Mouse (Mus musculus) gastrocnemius, adult 2 months (tissue): ENCODE data around the gene Trpm6. TPM values are rescaled to one million over a fixed set of nuclear protein-coding genes. Genes with fewer than 3 reads are reported as not detected.

Experiments
- DNase-seq: peaks from one replicate; pipeline ENCODE4 v3.0.0; 2022
- H3K27ac ChIP-seq: fragments of 200-600 bp; 2 replicates; pipeline ENCODE4 v1.8.1; 2022; ENCODE audit warnings: mild to moderate bottlenecking
- H3K4me3 ChIP-seq: fragments of 200-600 bp; 2 replicates; pipeline ENCODE4 v1.8.1; 2022; ENCODE audit warnings: mild to moderate bottlenecking, moderate library complexity
- CTCF ChIP-seq: fragments of 200-600 bp; IDR thresholded peaks from 2 replicates; pipeline ENCODE4 v1.8.1; 2022; ENCODE audit warnings: antibody characterized with exemption, mild to moderate bottlenecking, moderate library complexity
- intact Hi-C: fragments of 180-260 bp; cut with DNase I; formaldehyde crosslinking; loops from one replicate; pipeline ENCODE4 v1.15.1; 2025
- total RNA-seq, 2 experiments: library from RNA; stranded (reverse); gene quantifications; 2 replicates each; pipeline ENCODE4 v1.2.3; 2021

Gene Trpm6
- total RNA-seq, 2 experiments from 2014 or later, result 0.06 TPM; not detected in 1

- DNase-seq, result no peak
- no peak for TF ChIP-seq CTCF
- intact Hi-C loops, result no loop called here
- H3K27ac ChIP-seq, result no peak overlapping the region
- H3K4me3 ChIP-seq, result no peak overlapping the region
These were observed 13.9 kb upstream of the Trpm6 start for GRCm38 (mm10) chr19:18735901-18736300.

DNA sequence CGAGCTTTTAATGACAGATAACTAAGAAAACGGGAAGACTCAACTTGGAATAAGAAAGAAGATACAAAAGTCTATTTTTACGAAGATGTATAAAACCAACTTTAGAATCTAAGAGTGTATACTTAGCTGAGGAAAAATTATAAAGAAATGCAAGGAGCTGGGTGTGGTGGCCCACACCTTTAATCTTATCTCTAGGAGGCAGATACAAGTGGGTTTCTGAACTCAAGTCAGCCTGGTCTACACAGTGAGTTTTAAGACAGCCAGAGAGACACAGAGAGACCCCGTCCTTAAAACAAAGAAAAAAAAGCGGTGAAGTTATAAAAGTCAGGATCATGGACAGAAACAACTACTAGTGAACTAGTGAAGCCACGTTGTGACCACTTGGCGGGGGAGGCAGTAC lies 10.6 kb upstream of the Trpm6 start:
- no peak for TF ChIP-seq CTCF
- intact Hi-C loops, result no loop called here
- H3K4me3 ChIP-seq, result no peak overlapping the region
- no peak for DNase-seq
- H3K27ac ChIP-seq, result no peak overlapping the region

GRCm38 (mm10) chr19:18743946-18744345 lies 5.8 kb upstream of the Trpm6 start:
- Histone ChIP-seq H3K27ac (no peak overlapping the region), H3K4me3 (no peak overlapping the region)
- intact Hi-C loops, result no loop called here
- no peak for TF ChIP-seq CTCF
- DNase-seq, result no peak

- no peak overlapping the region for H3K27ac ChIP-seq
- intact Hi-C loops, result no loop called here
- H3K4me3 ChIP-seq, result no peak overlapping the region
- TF ChIP-seq CTCF, result no peak
- no peak for DNase-seq
These were observed 3.0 kb upstream of the Trpm6 start for GRCm38 (mm10) chr19:18746576-18747340.

- TF ChIP-seq CTCF, result no peak
- no peak for DNase-seq
- intact Hi-C loops, result no loop called here
- Histone ChIP-seq H3K27ac (no peak overlapping the region), H3K4me3 (no peak overlapping the region)
These were observed 2.4 kb upstream of the Trpm6 start for GRCm38 (mm10) chr19:18747379-18747778.

DNA sequence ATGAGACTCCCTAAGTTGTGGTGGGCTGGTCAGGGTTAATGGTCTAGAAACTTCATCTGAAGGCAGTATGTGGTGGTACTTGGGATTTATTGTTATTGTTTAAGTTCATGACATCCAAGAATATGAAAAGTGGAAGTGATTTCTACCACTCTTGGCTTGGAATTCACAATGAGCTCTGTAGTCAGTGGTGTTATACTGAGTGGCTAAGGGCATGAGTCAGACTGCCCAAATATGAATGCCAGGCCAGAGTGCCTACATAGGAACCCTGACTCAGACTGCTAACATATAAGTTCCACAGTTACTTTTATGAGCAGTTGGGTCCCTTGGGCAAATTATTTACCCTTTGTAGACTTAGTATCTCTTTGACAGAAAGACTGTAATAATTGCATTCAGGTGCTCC lies 7.4 kb downstream of the Trpm6 start:
- intact Hi-C loops, result no loop called here
- Histone ChIP-seq H3K4me3 (no peak overlapping the region), H3K27ac (no peak overlapping the region)
- no peak for DNase-seq
- TF ChIP-seq CTCF, result no peak

DNA sequence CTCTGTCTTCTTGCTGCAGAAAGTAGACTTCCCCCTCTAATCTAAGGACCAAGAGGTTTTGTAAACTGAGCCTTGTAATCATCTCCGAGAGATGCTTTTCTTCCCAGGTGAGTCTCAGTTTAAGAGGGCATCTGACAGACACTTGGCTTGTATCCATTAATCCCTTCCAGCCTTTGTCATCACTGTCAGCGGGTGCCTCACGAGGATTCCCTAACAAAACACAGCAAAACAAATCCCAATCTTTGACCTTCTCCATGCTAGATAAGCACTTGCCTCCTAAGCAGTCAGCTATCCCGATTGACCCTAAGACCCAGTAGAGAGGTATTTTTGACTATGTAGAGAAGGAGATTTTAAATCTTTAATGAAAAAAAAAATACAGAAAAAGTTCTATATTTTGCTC lies 7.9 kb downstream of the Trpm6 start:
- intact Hi-C loops, result no loop called here
- no peak overlapping the region for H3K27ac ChIP-seq

GRCm38 (mm10) chr19:18758269-18758668 lies 8.5 kb downstream of the Trpm6 start:
- no peak overlapping the region for H3K27ac ChIP-seq
- DNase-seq, result no peak
- TF ChIP-seq CTCF, result no peak
- H3K4me3 ChIP-seq, result no peak overlapping the region
- intact Hi-C loops, result no loop called here

More for the DNA sequence above, 7.9 kb downstream of the Trpm6 start:
- no peak for DNase-seq
- no peak overlapping the region for H3K4me3 ChIP-seq
- no peak for TF ChIP-seq CTCF

GRCm38 (mm10) chr19:18758916-18759315 lies 9.1 kb downstream of the Trpm6 start:
- H3K27ac ChIP-seq, result no peak overlapping the region
- intact Hi-C loops, result no loop called here
- no peak overlapping the region for H3K4me3 ChIP-seq
- TF ChIP-seq CTCF, result no peak
- no peak for DNase-seq

- DNase-seq, result no peak
- H3K27ac ChIP-seq, result no peak overlapping the region
- no peak overlapping the region for H3K4me3 ChIP-seq
- TF ChIP-seq CTCF, result no peak
- intact Hi-C loops, result no loop called here
These were observed 16.6 kb downstream of the Trpm6 start for GRCm38 (mm10) chr19:18766399-18766798.

DNA sequence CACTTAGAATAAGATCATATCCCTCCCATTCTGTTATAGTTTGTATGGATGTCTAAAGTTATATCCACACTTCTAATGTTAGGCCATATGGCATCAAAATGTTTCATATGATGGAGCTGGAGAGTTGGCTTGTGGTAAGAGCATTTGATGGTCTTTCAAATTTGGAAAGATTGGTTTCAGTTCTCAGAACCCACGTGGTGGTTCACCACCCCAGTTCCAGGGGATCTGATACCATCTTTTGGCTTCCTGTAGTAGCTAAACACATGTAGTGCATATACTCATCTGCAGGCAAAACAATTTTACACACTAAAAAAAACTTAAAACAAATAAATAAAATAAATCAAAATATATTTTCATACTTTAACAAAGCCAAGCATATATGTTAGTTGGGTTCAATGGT lies 21.3 kb downstream of the Trpm6 start:
- TF ChIP-seq CTCF, result no peak
- H3K4me3 ChIP-seq, result no peak overlapping the region
- H3K27ac ChIP-seq, result no peak overlapping the region
- no peak for DNase-seq
- intact Hi-C loops, result no loop called here

- TF ChIP-seq CTCF, result no peak
- no peak overlapping the region for H3K27ac ChIP-seq
- no peak for DNase-seq
- no peak overlapping the region for H3K4me3 ChIP-seq
- intact Hi-C loops, result no loop called here
These were observed 21.8 kb downstream of the Trpm6 start for GRCm38 (mm10) chr19:18771561-18771960.

- TF ChIP-seq CTCF, result no peak
These were observed 23.2 kb downstream of the Trpm6 start for GRCm38 (mm10) chr19:18772888-18773488.

DNA sequence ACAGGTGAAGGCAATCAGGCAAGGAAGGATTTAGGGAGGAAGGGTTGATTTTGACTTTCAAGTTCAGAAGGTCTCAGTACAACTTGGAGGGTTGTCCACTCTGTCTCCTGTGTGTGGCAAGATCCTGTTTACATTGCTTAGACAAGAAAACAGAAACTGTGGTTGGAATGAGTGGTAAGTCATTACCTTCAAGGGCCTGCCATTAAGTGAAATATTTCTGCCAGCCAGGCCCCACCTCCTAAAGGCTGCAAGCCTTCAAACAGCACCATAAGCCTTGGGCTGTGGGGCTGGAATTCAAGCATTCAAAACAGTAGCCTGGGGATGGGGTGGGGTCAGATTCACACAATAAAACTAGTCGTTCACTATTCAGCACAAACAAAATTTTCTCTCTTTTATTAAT lies 24.3 kb downstream of the Trpm6 start:
- TF ChIP-seq CTCF, result no peak
- no peak for DNase-seq
- intact Hi-C loops, result no loop called here
- Histone ChIP-seq H3K4me3 (no peak overlapping the region), H3K27ac (no peak overlapping the region)

More at GRCm38 (mm10) chr19:18772888-18773488, 23.2 kb downstream of the Trpm6 start:
- H3K4me3 ChIP-seq, result no peak overlapping the region
- intact Hi-C loops, result no loop called here
- DNase-seq, result no peak
- H3K27ac ChIP-seq, result no peak overlapping the region
